Mouse (Mus musculus): ENCODE results near the gene Coro6.
A peak's percentile ranks its signal among the peaks of the same experiment; 100 is the strongest.

Coro6 gene

GRCm38 (mm10) chr11:77493512-77494343 is 31.5 kb downstream of the Coro6 start, which contains the start of gene Git1:
TSS of gene Git1 (plus strand) at chr11:77493562.
- no peak for DNase-seq (ENCODE audit: low spot score)

GRCm38 (mm10) chr11:77494344-77494676 is 32.1 kb downstream of the Coro6 start:
- no peak for DNase-seq (ENCODE audit: low spot score)

- DNase-seq (ENCODE audit: low spot score), result no peak
Measured at GRCm38 (mm10) chr11:77494782-77495181, 32.6 kb downstream of the Coro6 start.

- no peak for DNase-seq (ENCODE audit: low spot score)
Measured at GRCm38 (mm10) chr11:77495507-77495906, 33.3 kb downstream of the Coro6 start.

GRCm38 (mm10) chr11:77497341-77497756 is 35.1 kb downstream of the Coro6 start:
- no peak for DNase-seq (ENCODE audit: low spot score)

GRCm38 (mm10) chr11:77497851-77498250 is 35.6 kb downstream of the Coro6 start:
- no peak for DNase-seq (ENCODE audit: low spot score)

GRCm38 (mm10) chr11:77498261-77499139 is 36.3 kb downstream of the Coro6 start:
- no peak for DNase-seq (ENCODE audit: low spot score)

GRCm38 (mm10) chr11:77499354-77499753 is 37.1 kb downstream of the Coro6 start:
- no peak for DNase-seq (ENCODE audit: low spot score)

GRCm38 (mm10) chr11:77500361-77501325 is 38.4 kb downstream of the Coro6 start:
- no peak for DNase-seq (ENCODE audit: low spot score)

GRCm38 (mm10) chr11:77501392-77501791 is 39.2 kb downstream of the Coro6 start:
- peak; percentile 89 for DNase-seq (ENCODE audit: low spot score)

- no peak for DNase-seq (ENCODE audit: low spot score)
Measured at GRCm38 (mm10) chr11:77501971-77502370, 39.8 kb downstream of the Coro6 start.

- no peak for DNase-seq (ENCODE audit: low spot score)
Measured at GRCm38 (mm10) chr11:77502481-77502880, 40.3 kb downstream of the Coro6 start.

- no peak for DNase-seq (ENCODE audit: low spot score)
Measured at GRCm38 (mm10) chr11:77503511-77503910, 41.3 kb downstream of the Coro6 start.

- no peak for DNase-seq (ENCODE audit: low spot score)
Measured at GRCm38 (mm10) chr11:77504377-77504776, 42.2 kb downstream of the Coro6 start.

- no peak for DNase-seq (ENCODE audit: low spot score)
Measured at GRCm38 (mm10) chr11:77505291-77505980, 43.2 kb downstream of the Coro6 start.

GRCm38 (mm10) chr11:77506273-77506672 is 44.1 kb downstream of the Coro6 start:
- no peak for DNase-seq (ENCODE audit: low spot score)

GRCm38 (mm10) chr11:77506941-77507340 is 44.7 kb downstream of the Coro6 start:
- DNase-seq (ENCODE audit: low spot score), result no peak

- no peak for DNase-seq (ENCODE audit: low spot score)
Measured at GRCm38 (mm10) chr11:77507426-77507825, 45.2 kb downstream of the Coro6 start.

GRCm38 (mm10) chr11:77508068-77509021 is 46.1 kb downstream of the Coro6 start:
- peak; percentile 85 for DNase-seq (ENCODE audit: low spot score)

- no peak for DNase-seq (ENCODE audit: low spot score)
Measured at GRCm38 (mm10) chr11:77511336-77511735, 49.1 kb downstream of the Coro6 start.

All from layer of hippocampus, adult 11-12 months (tissue).